Mouse (Mus musculus) heart, embryonic 13.5 days (tissue): ENCODE data around the gene Rbfox2. TPM values are rescaled to one million over a fixed set of nuclear protein-coding genes. Genes with fewer than 3 reads are reported as not detected.
"Not testable (repeated sequence)": the region's sequence is repeated elsewhere in the genome, so short reads cannot be mapped to it uniquely, and the experiment has no call there.

Experiments used
- ATAC-seq: fragments of 200-750 bp; cut with Nextera tagmentation; 2 replicates; pipeline ENCODE4 v1.8.0; 2017; ENCODE audit warnings: moderate TSS enrichment; ENCODE audit not compliant: insufficient number of reproducible peaks, low FRiP score, low TSS enrichment; ENCODE audit errors: extremely low read depth
- H3K27ac ChIP-seq: fragments of 300-500 bp; sonication (generic); replicated peaks from 2 replicates; pipeline ENCODE4 v1.5.1; 2015; ENCODE audit warnings: moderate library complexity, mild to moderate bottlenecking, inconsistent platforms
- H3K27me3 ChIP-seq: fragments of 300-500 bp; sonication (generic); replicated peaks from 2 replicates; pipeline ENCODE4 v1.6.1; 2015; ENCODE audit warnings: mild to moderate bottlenecking, inconsistent platforms
- H3K36me3 ChIP-seq: fragments of 300-500 bp; sonication (generic); 2 replicates; pipeline ENCODE4 v1.6.1; 2015; ENCODE audit warnings: mild to moderate bottlenecking, inconsistent platforms
- H3K4me1 ChIP-seq: fragments of 300-500 bp; sonication (generic); 2 replicates; pipeline ENCODE4 v1.6.1; 2015; ENCODE audit warnings: inconsistent platforms
- H3K4me2 ChIP-seq: fragments of 300-500 bp; sonication (generic); 2 replicates; pipeline ENCODE4 v1.6.1; 2015; ENCODE audit warnings: inconsistent platforms, mild to moderate bottlenecking, moderate library complexity
- H3K4me3 ChIP-seq: fragments of 300-500 bp; sonication (generic); 2 replicates; pipeline ENCODE4 v1.5.1; 2015; ENCODE audit warnings: moderate library complexity, mild to moderate bottlenecking, inconsistent platforms
- H3K9ac ChIP-seq: fragments of 300-500 bp; sonication (generic); 2 replicates; pipeline ENCODE4 v1.6.1; 2015; ENCODE audit warnings: inconsistent platforms, mild to moderate bottlenecking, moderate library complexity
- H3K9me3 ChIP-seq: fragments of 300-500 bp; sonication (generic); 2 replicates; pipeline ENCODE4 v1.6.1; 2016; ENCODE audit warnings: inconsistent platforms
- WGBS: fragments of 180-500 bp; shearing (Covaris S2); methylation state at CpG from one replicate; pipeline ENCODE4 v1.1.7; 2015; ENCODE audit warnings: mixed read lengths; 5-methylcytosine and 5-hydroxymethylcytosine counted together
- polyA plus RNA-seq: library from polyadenylated mRNA; unstranded; fragments of >200 nt; fragmentation: Nextera tagmentation; extraction: Ambion mirVana; gene quantifications from 2 replicates; pipeline ENCODE4 v1.2.1, GENCODE M21; 2015

Gene Rbfox2
- polyA plus RNA-seq, 1 experiment from 2014 or later = 64.8 TPM

DNA sequence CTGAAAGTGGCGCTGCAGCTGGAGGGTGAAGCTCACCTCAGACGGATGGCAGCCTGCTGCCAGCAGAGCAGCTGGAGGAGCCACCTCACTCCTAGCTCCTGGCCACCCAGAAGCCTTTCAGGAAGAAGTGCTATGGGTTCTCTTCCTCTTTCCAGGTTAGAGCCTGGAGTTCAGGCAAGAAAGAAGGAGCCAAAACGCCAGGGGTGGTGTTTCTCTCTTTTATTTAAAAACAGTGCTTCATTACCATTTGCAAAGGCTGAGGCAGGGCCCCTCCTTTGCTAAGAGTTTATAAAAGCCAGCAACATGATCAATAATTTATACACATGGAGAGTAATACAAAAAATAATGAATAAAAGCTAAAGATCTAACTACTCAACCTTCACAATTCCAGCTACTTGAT lies 228.0 kb downstream of the Rbfox2 start:
- Histone ChIP-seq H3K4me2 (no peak overlapping the region), H3K27ac (no peak overlapping the region), H3K9me3 (no peaks in the 10 kb centered on the region), H3K36me3 (peaks cover 92% of the 10 kb centered on the region), H3K4me3 (no peak overlapping the region), H3K9ac (no peak overlapping the region), H3K27me3 (no peaks in the 10 kb centered on the region), H3K4me1 (peaks cover 15% of the 10 kb centered on the region)
- no peak for ATAC-seq
- 67% methylated on average over 3 of the region's 3 CpGs for WGBS

DNA sequence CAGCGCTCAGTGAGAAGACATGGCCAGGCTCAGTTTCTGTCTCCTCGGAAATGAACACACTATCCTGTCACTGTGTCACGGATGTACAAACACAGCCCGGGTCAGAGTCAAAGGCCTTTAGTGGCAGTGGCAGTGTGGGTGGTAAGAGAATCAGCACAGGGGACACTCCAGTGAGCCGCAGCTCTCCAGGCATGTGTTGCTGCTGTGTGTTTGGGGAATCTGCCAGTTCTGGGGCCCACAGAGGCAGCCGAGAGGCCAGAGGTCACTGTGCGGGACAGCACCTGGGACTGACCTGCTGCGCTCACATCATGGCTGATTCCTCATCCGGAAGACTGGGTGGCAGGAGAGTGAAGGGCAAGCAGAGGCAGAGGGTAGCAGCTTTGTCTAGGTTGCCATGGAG lies 228.9 kb downstream of the Rbfox2 start:
- H3K4me1 ChIP-seq = peaks cover 15% of the 10 kb centered on the region
- ATAC-seq = no peak
- H3K4me3 ChIP-seq = no peak overlapping the region
- no peak overlapping the region for H3K9ac ChIP-seq
- H3K4me2 ChIP-seq = no peak overlapping the region
- 85% methylated on average over 9 of the region's 9 CpGs for WGBS
- H3K27ac ChIP-seq = no peak overlapping the region
- H3K27me3 ChIP-seq = no peaks in the 10 kb centered on the region
- peaks cover 88% of the 10 kb centered on the region for H3K36me3 ChIP-seq
- no peaks in the 10 kb centered on the region for H3K9me3 ChIP-seq

DNA sequence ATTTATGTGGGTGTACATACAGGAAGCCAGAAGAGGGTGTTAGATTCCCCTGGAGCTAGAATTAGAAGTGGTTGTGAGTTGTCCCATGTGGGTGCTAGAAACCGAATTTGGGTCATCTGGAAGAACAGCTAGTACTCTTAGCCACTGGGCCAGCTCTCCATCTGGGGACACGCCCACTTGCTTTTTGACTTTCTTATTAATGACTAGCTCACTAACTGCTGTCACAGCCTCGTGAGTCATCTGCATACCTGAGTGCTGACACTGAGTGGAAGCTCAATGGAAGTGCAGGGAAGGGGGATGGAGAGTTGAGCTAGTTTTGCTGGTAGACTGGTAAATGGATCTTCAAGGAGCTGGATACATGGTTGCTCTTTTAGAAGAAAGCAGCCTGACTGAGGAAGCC lies 230.3 kb downstream of the Rbfox2 start:
- H3K36me3 ChIP-seq = peaks cover 74% of the 10 kb centered on the region

DNA sequence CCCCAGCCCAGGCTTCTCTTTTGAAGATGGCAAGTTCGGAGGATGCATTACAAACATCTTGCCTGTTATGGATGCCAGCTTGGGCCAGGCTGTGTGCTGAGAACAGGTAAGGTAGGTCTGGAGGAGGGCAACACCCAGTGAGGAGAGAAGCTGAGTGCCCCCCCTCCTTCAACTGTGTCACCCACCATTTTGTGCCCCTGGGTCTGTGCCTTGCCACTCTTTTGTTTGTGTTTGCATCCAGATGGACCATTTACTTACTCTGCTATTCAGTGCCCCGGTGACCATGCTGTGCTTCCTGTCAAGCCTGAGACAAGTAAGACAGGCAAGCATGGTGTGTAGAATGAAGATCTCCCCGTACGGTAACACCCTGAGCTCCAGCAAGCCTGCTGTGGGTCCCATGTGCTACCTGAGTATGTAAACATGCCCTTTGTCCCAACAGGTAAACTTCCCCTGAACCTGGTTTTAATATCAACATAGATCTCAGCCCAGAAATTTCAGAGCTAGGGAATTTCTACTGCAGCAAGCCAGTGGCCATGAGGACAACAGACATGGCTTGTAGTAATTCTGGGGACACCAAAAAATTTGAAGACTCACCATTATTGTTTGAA lies 234.1 kb downstream of the Rbfox2 start:
- Histone ChIP-seq H3K27me3 (no peaks in the 10 kb centered on the region), H3K27ac (no peak overlapping the region), H3K9me3 (no peaks in the 10 kb centered on the region), H3K9ac (no peak overlapping the region), H3K4me2 (no peak overlapping the region), H3K4me1 (peaks cover 26% of the 10 kb centered on the region), H3K36me3 (peaks cover 37% of the 10 kb centered on the region), H3K4me3 (no peak overlapping the region)
- no peak for ATAC-seq
- WGBS = 75% methylated on average over 4 of the region's 4 CpGs

More for the DNA sequence above, 230.3 kb downstream of the Rbfox2 start:
- Histone ChIP-seq H3K27ac (no peak overlapping the region), H3K4me1 (peaks cover 21% of the 10 kb centered on the region), H3K9me3 (no peaks in the 10 kb centered on the region), H3K27me3 (no peaks in the 10 kb centered on the region), H3K9ac (no peak overlapping the region), H3K4me3 (no peak overlapping the region), H3K4me2 (no peak overlapping the region)
- ATAC-seq = no peak
- WGBS = 72% methylated on average over 3 of the region's 3 CpGs

DNA sequence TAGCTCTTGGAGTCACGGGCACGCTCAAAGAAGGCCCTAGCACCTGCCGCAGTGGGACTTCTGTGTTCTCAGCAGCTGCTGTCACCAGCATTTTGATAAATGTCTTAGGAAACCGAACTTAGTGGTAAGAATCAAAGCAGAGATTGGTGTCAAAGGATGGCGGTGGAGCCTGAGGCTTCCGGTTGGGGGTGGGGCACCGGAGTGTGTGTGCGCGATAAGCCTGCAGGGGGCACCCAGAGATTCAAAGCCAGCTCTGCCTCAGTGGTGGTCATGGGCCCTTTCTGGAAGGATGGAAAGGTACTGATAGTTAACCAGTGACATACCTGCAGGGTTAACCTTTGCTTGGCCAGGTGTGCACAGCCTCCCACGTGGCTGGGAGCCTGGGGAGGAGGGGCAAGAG lies 235.3 kb downstream of the Rbfox2 start:
- H3K4me2 ChIP-seq = peak overlapping the region; percentile 42
- H3K36me3 ChIP-seq = peaks cover 25% of the 10 kb centered on the region
- no peak overlapping the region for H3K27ac ChIP-seq
- H3K27me3 ChIP-seq = no peaks in the 10 kb centered on the region
- peak overlapping the region; percentile 37; the same call in 1 of the 2 replicates for H3K9ac ChIP-seq
- no peak for ATAC-seq
- H3K9me3 ChIP-seq = no peaks in the 10 kb centered on the region
- no peak overlapping the region for H3K4me3 ChIP-seq
- WGBS = 16% methylated on average over 10 of the region's 10 CpGs
- peaks cover 26% of the 10 kb centered on the region for H3K4me1 ChIP-seq

DNA sequence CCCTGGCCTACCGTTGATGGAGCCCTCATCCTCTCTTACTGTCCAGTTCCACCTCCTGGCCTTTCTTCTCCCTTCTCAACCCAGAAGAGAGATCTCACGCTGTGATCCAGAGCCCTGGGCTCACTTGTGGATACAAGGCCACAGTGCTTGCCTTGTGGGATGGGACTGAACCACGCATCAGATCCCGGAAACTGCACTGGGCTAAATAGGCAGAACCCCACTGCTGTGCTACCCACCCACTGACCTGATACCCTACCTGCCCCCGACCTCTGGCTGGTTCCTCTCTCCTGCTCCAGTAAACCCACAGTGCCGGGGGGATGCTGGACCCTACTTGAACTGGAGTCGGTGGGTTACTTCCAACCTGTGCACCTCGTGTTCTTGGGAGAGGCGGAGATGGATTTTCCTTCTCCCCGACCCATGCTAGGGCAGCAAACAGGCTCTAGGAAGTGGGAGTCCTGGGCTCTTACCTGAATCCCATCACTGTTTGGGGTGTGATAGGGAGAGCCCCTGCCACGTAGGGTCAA lies 236.0 kb downstream of the Rbfox2 start:
- H3K4me3 ChIP-seq = no peak overlapping the region
- no peaks in the 10 kb centered on the region for H3K9me3 ChIP-seq
- WGBS = 81% methylated on average over 11 of the region's 11 CpGs
- H3K27me3 ChIP-seq = no peaks in the 10 kb centered on the region
- H3K4me2 ChIP-seq = no peak overlapping the region
- peaks cover 33% of the 10 kb centered on the region for H3K4me1 ChIP-seq
- no peak overlapping the region for H3K27ac ChIP-seq
- no peak for ATAC-seq
- peaks cover 18% of the 10 kb centered on the region for H3K36me3 ChIP-seq
- no peak overlapping the region for H3K9ac ChIP-seq

DNA sequence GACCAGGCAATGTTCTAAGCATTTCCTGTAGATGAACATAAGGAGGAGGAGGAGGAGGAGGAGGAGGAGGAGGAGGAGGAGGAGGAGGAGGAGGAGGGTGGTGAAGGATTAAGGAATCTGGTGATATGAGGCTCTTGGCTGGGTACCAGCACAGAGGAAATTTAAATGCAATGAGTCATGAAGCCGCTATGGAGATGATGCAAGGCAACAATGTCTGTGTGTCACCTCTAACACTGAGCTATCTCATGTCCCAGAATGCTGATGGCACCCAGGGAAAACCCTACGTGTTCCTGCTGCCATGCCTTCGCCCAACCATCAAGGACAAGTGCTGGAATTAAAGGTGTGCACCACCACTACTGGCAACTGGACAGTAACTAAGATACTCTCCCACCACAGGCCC lies 237.8 kb downstream of the Rbfox2 start:
- H3K27me3 ChIP-seq = no peaks in the 10 kb centered on the region
- no peak overlapping the region for H3K4me3 ChIP-seq
- no peak overlapping the region for H3K4me2 ChIP-seq
- no peak for ATAC-seq
- no peak overlapping the region for H3K9ac ChIP-seq
- no peaks in the 10 kb centered on the region for H3K9me3 ChIP-seq
- H3K4me1 ChIP-seq = peaks cover 33% of the 10 kb centered on the region
- 0 out of 2 replicates have a peak, but pooled peaks cover 4% of the 10 kb centered on the region for H3K36me3 ChIP-seq
- H3K27ac ChIP-seq = peak overlapping the region; percentile 83
- WGBS = 48% methylated on average over 3 of the region's 3 CpGs

DNA sequence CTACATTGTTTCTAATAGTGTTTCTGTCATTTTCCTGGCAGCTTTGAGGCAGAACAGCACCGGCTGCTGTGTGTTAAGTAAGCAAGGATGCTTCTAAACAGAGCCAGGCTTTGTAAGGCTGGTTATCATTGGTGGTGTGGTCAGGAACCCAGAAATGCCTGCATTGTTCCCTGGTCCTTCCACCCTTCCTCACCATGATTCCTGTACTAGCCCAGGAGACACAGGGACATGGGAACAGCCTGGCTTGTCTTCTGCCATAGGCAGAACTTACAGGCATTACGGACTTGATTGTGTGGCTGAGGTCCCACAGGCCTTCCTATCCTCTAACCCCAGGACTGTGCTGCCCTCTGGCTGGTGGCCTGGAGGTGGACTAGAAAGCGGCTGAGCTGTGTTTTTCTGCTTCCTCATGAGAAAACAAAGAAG lies 238.4 kb downstream of the Rbfox2 start:
- peak overlapping the region; percentile 83 for H3K27ac ChIP-seq
- ATAC-seq = no peak
- peak overlapping the region; percentile 54 for H3K9ac ChIP-seq
- 0 out of 2 replicates have a peak, but pooled peaks cover under 1% of the 10 kb centered on the region for H3K36me3 ChIP-seq
- H3K4me3 ChIP-seq = no peak overlapping the region
- no peaks in the 10 kb centered on the region for H3K27me3 ChIP-seq
- H3K9me3 ChIP-seq = no peaks in the 10 kb centered on the region
- no peak overlapping the region for H3K4me2 ChIP-seq
- H3K4me1 ChIP-seq = peaks cover 33% of the 10 kb centered on the region
- WGBS = 34% methylated on average over 3 of the region's 3 CpGs

DNA sequence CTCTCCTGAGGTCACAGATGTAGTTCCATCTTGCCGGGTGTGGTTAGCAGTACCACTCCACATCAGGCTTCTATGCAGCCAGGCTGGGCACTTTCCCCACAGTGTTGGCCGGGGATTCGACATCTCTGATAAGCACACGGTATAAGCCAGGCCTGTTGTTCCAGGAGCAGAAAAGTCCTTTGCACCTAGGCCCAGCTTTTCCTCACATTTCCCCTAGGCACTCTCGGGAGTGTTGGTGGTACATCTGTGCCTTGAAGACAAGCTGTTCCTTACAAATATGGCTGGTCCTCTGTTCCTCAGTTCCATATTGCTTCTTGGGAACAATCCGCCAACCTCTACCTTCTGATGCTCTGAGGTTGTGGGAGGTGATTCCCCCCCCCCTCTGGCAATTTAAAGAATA lies 240.6 kb downstream of the Rbfox2 start:
- peak overlapping the region; percentile 19; the same call in 1 of the 2 replicates for H3K9ac ChIP-seq
- H3K4me1 ChIP-seq = peaks cover 26% of the 10 kb centered on the region
- 37% methylated on average over 6 of the region's 6 CpGs for WGBS
- no peaks in the 10 kb centered on the region for H3K27me3 ChIP-seq
- no peak overlapping the region for H3K4me2 ChIP-seq
- H3K9me3 ChIP-seq = no peaks in the 10 kb centered on the region
- ATAC-seq = no peak
- H3K4me3 ChIP-seq = no peak overlapping the region
- no peaks in the 10 kb centered on the region for H3K36me3 ChIP-seq
- peak overlapping the region; percentile 20; the same call in 1 of the 2 replicates for H3K27ac ChIP-seq

DNA sequence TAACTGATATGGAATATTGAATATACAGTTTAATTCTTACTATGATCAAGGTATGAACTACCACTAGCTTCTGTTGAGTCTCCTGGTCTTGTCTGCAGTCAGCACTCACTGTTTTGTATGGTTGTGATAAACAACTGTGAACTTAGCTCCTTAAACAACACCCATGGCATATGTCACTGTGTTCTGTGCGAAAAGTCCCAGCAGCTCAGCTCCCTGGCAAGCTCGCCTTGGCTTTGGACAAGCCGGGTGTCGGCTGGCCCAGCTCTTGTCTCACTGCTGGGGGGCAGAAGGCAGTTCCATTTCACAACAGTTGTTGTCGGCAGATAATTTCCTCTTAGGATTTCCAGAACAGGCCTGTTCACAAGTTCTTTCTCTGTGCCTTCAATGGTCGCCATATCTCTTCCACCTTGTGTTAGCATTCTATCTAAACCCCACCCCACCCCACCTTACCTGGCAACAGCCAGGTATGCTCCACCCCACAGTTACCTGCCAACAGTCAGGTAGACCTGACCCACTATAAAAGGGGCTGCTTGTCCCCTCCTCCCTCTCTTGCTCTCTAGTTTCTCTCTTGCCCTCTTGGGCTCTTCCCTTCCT lies 241.4 kb downstream of the Rbfox2 start:
- H3K9me3 ChIP-seq = no peaks in the 10 kb centered on the region
- no peak overlapping the region for H3K4me2 ChIP-seq
- H3K36me3 ChIP-seq = no peaks in the 10 kb centered on the region
- no peaks in the 10 kb centered on the region for H3K27me3 ChIP-seq
- ATAC-seq = no peak
- H3K4me1 ChIP-seq = peaks cover 23% of the 10 kb centered on the region
- no peak overlapping the region for H3K27ac ChIP-seq
- WGBS = 76% methylated on average over 6 of the region's 6 CpGs
- no peak overlapping the region for H3K4me3 ChIP-seq
- no peak overlapping the region for H3K9ac ChIP-seq

DNA sequence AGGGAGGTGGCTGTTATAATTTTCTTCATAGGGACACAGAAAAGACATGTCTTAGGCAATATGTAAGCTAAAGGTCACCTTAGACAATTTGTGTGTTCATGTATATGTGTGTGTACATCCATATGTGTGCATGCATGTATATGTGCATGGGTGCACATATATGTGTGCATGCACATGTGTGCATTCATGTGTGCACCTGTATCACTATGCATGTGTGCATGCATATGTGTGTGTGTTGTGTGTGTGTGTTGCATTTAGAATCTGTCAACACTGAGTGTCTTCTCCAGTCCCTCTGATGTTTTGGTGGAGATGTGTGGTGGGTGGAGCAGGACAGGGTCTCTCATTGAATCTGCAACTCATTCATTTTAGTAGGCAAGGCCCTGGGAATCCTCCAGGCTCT lies 244.1 kb downstream of the Rbfox2 start:
- Histone ChIP-seq H3K9ac (no peak overlapping the region), H3K27ac (no peak overlapping the region)
- no peak for ATAC-seq

DNA sequence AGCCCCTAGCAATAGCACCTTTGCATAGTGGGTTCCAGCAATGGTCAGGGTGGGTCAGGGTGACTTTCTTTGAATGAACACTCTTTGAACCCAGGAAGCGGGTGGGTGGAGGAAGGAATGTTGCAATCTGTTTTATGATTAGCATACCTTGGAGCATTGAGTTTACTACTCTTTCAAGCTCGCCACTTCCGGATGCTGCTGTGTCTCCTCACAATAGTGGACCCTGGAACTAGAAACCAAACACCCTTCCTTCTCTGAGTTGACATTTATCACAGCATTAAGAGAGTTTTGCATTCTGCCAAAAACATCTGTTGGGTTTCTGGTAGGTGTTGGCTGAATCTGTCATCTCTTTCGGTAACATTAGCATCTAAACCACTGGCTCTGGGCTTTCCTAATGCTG lies 247.4 kb downstream of the Rbfox2 start:
- H3K9me3 ChIP-seq, H3K9ac ChIP-seq: not testable (repeated sequence)
- 90% methylated on average over 4 of the region's 4 CpGs for WGBS

More for the DNA sequence above, 244.1 kb downstream of the Rbfox2 start:
- no peak overlapping the region for H3K4me2 ChIP-seq
- H3K4me3 ChIP-seq = no peak overlapping the region
- no peaks in the 10 kb centered on the region for H3K36me3 ChIP-seq
- H3K4me1 ChIP-seq = peaks cover 12% of the 10 kb centered on the region
- H3K9me3 ChIP-seq = peaks cover 7% of the 10 kb centered on the region; the same call in 1 of the 2 replicates
- no peaks in the 10 kb centered on the region for H3K27me3 ChIP-seq

More for the DNA sequence above, 247.4 kb downstream of the Rbfox2 start:
- not testable (repeated sequence) for H3K4me3 ChIP-seq, H3K36me3 ChIP-seq, H3K27me3 ChIP-seq, ATAC-seq, H3K4me2 ChIP-seq, H3K27ac ChIP-seq
- H3K4me1 ChIP-seq = peaks cover 39% of the 10 kb centered on the region
